Mouse (Mus musculus) CH12.LX (cell line): ENCODE measurements around the gene Dtnb. TPM values are rescaled to one million over a fixed set of nuclear protein-coding genes. Genes with fewer than 3 reads are reported as not detected.
A peak's percentile ranks its signal among the peaks of the same experiment; 100 is the strongest.

Source experiments
- DNase-seq: peaks from one replicate; pipeline ENCODE4 v3.0.0-alpha.2; 2013; ENCODE audit errors: extremely low read depth
- H3K27ac ChIP-seq: 2 replicates; pipeline ENCODE4 v1.5.1; 2012; ENCODE audit warnings: low read depth, mild to moderate bottlenecking, control low read depth, moderate library complexity; ENCODE audit not compliant: insufficient read depth
- H3K27me3 ChIP-seq: replicated peaks from 2 replicates; pipeline ENCODE3; 2012; ENCODE audit warnings: inconsistent platforms
- H3K36me3 ChIP-seq, 2 experiments: replicated peaks in 1 of 2; 2 replicates each; pipeline versions ENCODE3 to v1.6.1; 2012; ENCODE audit warnings: inconsistent platforms in 1 of 2, low read length in 1 of 2, mild to moderate bottlenecking in 1 of 2, mixed read lengths in 1 of 2, moderate library complexity in 1 of 2; ENCODE audit not compliant: control insufficient read depth in 1 of 2, insufficient read depth in 1 of 2
- H3K4me1 ChIP-seq, 2 experiments: 2 replicates each; pipeline ENCODE4 v1.6.1; 2012; ENCODE audit warnings: inconsistent platforms in 1 of 2, moderate library complexity in 1 of 2; ENCODE audit not compliant: insufficient read depth in 2 of 2, control insufficient read depth in 1 of 2
- H3K4me2 ChIP-seq: 2 replicates; pipeline ENCODE4 v1.6.1; 2012; ENCODE audit warnings: low read depth, mild to moderate bottlenecking, control low read depth; ENCODE audit not compliant: poor library complexity, insufficient read depth, severe bottlenecking
- H3K4me3 ChIP-seq, 3 experiments: fragments of 150-350 bp in 1 of 3; sonication (generic) in 1 of 3; replicated peaks in 1 of 3; 2 replicates each; pipeline versions ENCODE3 to v1.5.1; 2011 to 2012; ENCODE audit warnings: low read depth in 2 of 3, low read length in 2 of 3, mild to moderate bottlenecking in 2 of 3, moderate library complexity in 2 of 3, control low read depth in 1 of 3, improper control_type of control experiment in 1 of 3, inconsistent platforms in 1 of 3, mixed read lengths in 1 of 3; ENCODE audit not compliant: poor library complexity in 1 of 3
- H3K79me2 ChIP-seq: replicated peaks from 2 replicates; pipeline ENCODE4 v1.6.1; 2012; ENCODE audit warnings: mild to moderate bottlenecking, moderate library complexity; ENCODE audit not compliant: control insufficient read depth, poor library complexity, insufficient read depth, severe bottlenecking; ENCODE audit errors: extremely low read depth
- H3K9ac ChIP-seq: 2 replicates; pipeline ENCODE4 v1.6.1; 2012; ENCODE audit warnings: low read depth, mild to moderate bottlenecking, control low read depth, moderate library complexity; ENCODE audit not compliant: insufficient read depth
- H3K9me3 ChIP-seq: replicated peaks from 2 replicates; pipeline ENCODE3; 2012; ENCODE audit warnings: low read length, inconsistent platforms, mixed read lengths
- BHLHE40 ChIP-seq: IDR thresholded peaks from 2 replicates; pipeline ENCODE4 v1.6.1; 2011; ENCODE audit warnings: mild to moderate bottlenecking, low read depth, low read length, improper control_type of control experiment
- CHD1 ChIP-seq: IDR thresholded peaks from 2 replicates; pipeline ENCODE4 v1.6.1; 2012; ENCODE audit warnings: low read depth, low read length, improper control_type of control experiment, inconsistent platforms
- CHD2 ChIP-seq: IDR thresholded peaks from 2 replicates; pipeline ENCODE4 v1.6.1; 2011; ENCODE audit warnings: low read length, improper control_type of control experiment
- E2F4 ChIP-seq: IDR thresholded peaks from 2 replicates; pipeline ENCODE4 v1.6.1; 2011; ENCODE audit warnings: low read depth, low read length, improper control_type of control experiment; ENCODE audit not compliant: insufficient replicate concordance
- ELF1 ChIP-seq: IDR thresholded peaks from 2 replicates; pipeline ENCODE4 v1.6.1; 2014; ENCODE audit warnings: low read depth, mild to moderate bottlenecking, inconsistent platforms, low read length, improper control_type of control experiment
- EP300 ChIP-seq: IDR thresholded peaks from 2 replicates; pipeline ENCODE4 v1.6.1; 2011; ENCODE audit warnings: low read length, improper control_type of control experiment
- ETS1 ChIP-seq: conservative IDR thresholded peaks from 2 replicates; pipeline ENCODE4 v1.6.1; 2012; ENCODE audit warnings: low read depth, mild to moderate bottlenecking, inconsistent platforms, low read length, improper control_type of control experiment, moderate library complexity
- GABPA ChIP-seq: IDR thresholded peaks from 2 replicates; pipeline ENCODE4 v1.6.1; 2012; ENCODE audit warnings: low read depth, low read length, improper control_type of control experiment, inconsistent platforms; ENCODE audit not compliant: insufficient replicate concordance
- HCFC1 ChIP-seq: IDR thresholded peaks from 2 replicates; pipeline ENCODE4 v1.6.1; 2012; ENCODE audit warnings: low read depth, mild to moderate bottlenecking, inconsistent platforms, low read length, improper control_type of control experiment
- IRF4 ChIP-seq: IDR thresholded peaks from 2 replicates; pipeline ENCODE4 v1.6.1; 2014; ENCODE audit warnings: low read depth, mild to moderate bottlenecking, inconsistent platforms, low read length, improper control_type of control experiment
- JUN ChIP-seq: IDR thresholded peaks from 2 replicates; pipeline ENCODE4 v1.6.1; 2011; ENCODE audit warnings: low read depth, mild to moderate bottlenecking, low read length, improper control_type of control experiment, moderate library complexity; ENCODE audit not compliant: insufficient read depth
- KAT2A ChIP-seq: IDR thresholded peaks from 2 replicates; pipeline ENCODE4 v1.6.1; 2012; ENCODE audit warnings: low read length, improper control_type of control experiment, inconsistent platforms; ENCODE audit not compliant: insufficient replicate concordance
- MAFK ChIP-seq: IDR thresholded peaks from 2 replicates; pipeline ENCODE4 v1.6.1; 2011; ENCODE audit warnings: low read length, improper control_type of control experiment; ENCODE audit not compliant: insufficient replicate concordance
- MAZ ChIP-seq: IDR thresholded peaks from 2 replicates; pipeline ENCODE4 v1.6.1; 2012; ENCODE audit warnings: low read depth, mild to moderate bottlenecking, inconsistent platforms, low read length, improper control_type of control experiment, moderate library complexity
- MEF2A ChIP-seq: IDR thresholded peaks from 2 replicates; pipeline ENCODE4 v1.6.1; 2014; ENCODE audit warnings: low read depth, mild to moderate bottlenecking, inconsistent platforms, low read length, improper control_type of control experiment, borderline replicate concordance
- MXI1 ChIP-seq: IDR thresholded peaks from 2 replicates; pipeline ENCODE4 v1.6.1; 2011; ENCODE audit warnings: mild to moderate bottlenecking, low read depth, low read length, improper control_type of control experiment
- MYC ChIP-seq: IDR thresholded peaks from 2 replicates; pipeline ENCODE4 v1.6.1; 2011; ENCODE audit warnings: low read depth, mild to moderate bottlenecking, improper control_type of control experiment, low read length
- NELFE ChIP-seq: IDR thresholded peaks from 2 replicates; pipeline ENCODE4 v1.6.1; 2011; ENCODE audit warnings: low read depth, low read length, improper control_type of control experiment
- NRF1 ChIP-seq: IDR thresholded peaks from 2 replicates; pipeline ENCODE4 v1.6.1; 2014; ENCODE audit warnings: low read depth, mild to moderate bottlenecking, inconsistent platforms, low read length, improper control_type of control experiment, moderate library complexity
- PAX5 ChIP-seq: IDR thresholded peaks from 2 replicates; pipeline ENCODE4 v1.6.1; 2012; ENCODE audit warnings: low read length, inconsistent platforms, mixed read lengths
- POLR2A ChIP-seq: IDR thresholded peaks from 2 replicates; pipeline ENCODE4 v1.6.1; 2011; ENCODE audit warnings: low read depth, mild to moderate bottlenecking, improper control_type of control experiment, low read length
- POLR2AphosphoS2 ChIP-seq: IDR thresholded peaks from 2 replicates; pipeline ENCODE4 v1.6.1; 2011; ENCODE audit warnings: low read depth, low read length, improper control_type of control experiment
- RCOR1 ChIP-seq: conservative IDR thresholded peaks from 2 replicates; pipeline ENCODE4 v1.6.1; 2012; ENCODE audit warnings: low read depth, mild to moderate bottlenecking, inconsistent platforms, low read length, improper control_type of control experiment
- SIN3A ChIP-seq: IDR thresholded peaks from 2 replicates; pipeline ENCODE4 v1.6.1; 2012; ENCODE audit warnings: low read length, improper control_type of control experiment, inconsistent platforms
- SMC3 ChIP-seq: IDR thresholded peaks from 2 replicates; pipeline ENCODE4 v1.6.1; 2011; ENCODE audit warnings: low read depth, low read length, improper control_type of control experiment
- TBP ChIP-seq: conservative IDR thresholded peaks from 2 replicates; pipeline ENCODE4 v1.6.1; 2011; ENCODE audit warnings: low read depth, low read length, improper control_type of control experiment
- TCF12 ChIP-seq: IDR thresholded peaks from 2 replicates; pipeline ENCODE4 v1.6.1; 2014; ENCODE audit warnings: low read depth, mild to moderate bottlenecking, inconsistent platforms, low read length, improper control_type of control experiment
- UBTF ChIP-seq: IDR thresholded peaks from 2 replicates; pipeline ENCODE4 v1.6.1; 2012; ENCODE audit warnings: low read depth, mild to moderate bottlenecking, inconsistent platforms, low read length, improper control_type of control experiment, moderate library complexity
- USF1 ChIP-seq: IDR thresholded peaks from 2 replicates; pipeline ENCODE4 v1.6.1; 2014; ENCODE audit warnings: low read depth, mild to moderate bottlenecking, inconsistent platforms, low read length, improper control_type of control experiment
- USF2 ChIP-seq: conservative IDR thresholded peaks from 2 replicates; pipeline ENCODE4 v1.6.1; 2011; ENCODE audit warnings: low read depth, low read length, improper control_type of control experiment
- ZMIZ1 ChIP-seq: IDR thresholded peaks from 2 replicates; pipeline ENCODE4 v1.6.1; 2012; ENCODE audit warnings: low read depth, mild to moderate bottlenecking, inconsistent platforms, low read length, improper control_type of control experiment
- ZNF384 ChIP-seq: IDR thresholded peaks from 2 replicates; pipeline ENCODE4 v1.6.1; 2012; ENCODE audit warnings: low read depth, low read length, improper control_type of control experiment, inconsistent platforms
- dilution Hi-C: fragments of 300-500 bp; cut with MboI; formaldehyde crosslinking; loops from 2 replicates; pipeline ENCODE4 v1.14.3; 2020; ENCODE audit warnings: low sequenced_read_pairs; ENCODE audit not compliant: extremely low pct_unique_long_range_greater_than_20kb, extremely low pct_ligation_motif_present
- in situ Hi-C: fragments of 300-500 bp; cut with MboI; formaldehyde crosslinking; loops from 3 replicates; pipeline ENCODE4 v1.14.3; 2019; ENCODE audit warnings: low sequenced_read_pairs, low pct_ligation_motif_present, low pct_unique_long_range_greater_than_20kb, mixed read lengths
- polyA plus RNA-seq: library from polyadenylated mRNA; unstranded; fragments of >175 nt; gene quantifications from 2 replicates; pipeline ENCODE4 v1.2.1, GENCODE M21; 2012; ENCODE audit warnings: low read depth; ENCODE audit not compliant: insufficient read length
- total RNA-seq, 2 experiments: library from RNA; depleted of rRNA; stranded (reverse); fragments of 300-350 nt in 1 of 2; fragments of >200 nt in 1 of 2; gene quantifications; 2 replicates each; pipeline ENCODE4 v1.2.3; 2012 to 2014

Gene Dtnb
- total and polyA plus RNA-seq, 3 experiments, result 8.1 to 26.0 (median 17.4) TPM

DNA sequence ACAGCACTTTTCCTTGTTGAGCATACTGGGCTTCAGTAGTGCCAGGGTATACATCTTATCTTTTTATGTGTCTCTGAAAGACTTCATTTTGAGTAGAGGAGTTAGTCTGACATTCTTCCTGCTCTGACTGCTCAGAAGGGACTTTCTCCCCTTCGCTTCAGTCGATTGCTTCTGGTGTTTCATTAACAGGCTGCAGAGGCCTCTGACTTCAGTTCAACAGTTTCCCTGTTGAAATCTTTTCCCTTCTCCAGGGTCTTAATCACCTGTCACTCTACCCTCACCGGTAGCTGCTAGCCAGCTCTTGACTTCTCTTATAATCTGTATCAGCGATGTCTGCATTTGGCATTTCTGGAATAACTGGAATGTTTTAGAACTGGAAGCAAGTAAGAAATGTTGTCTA lies 54.7 kb downstream of the Dtnb start:
- H3K36me3 ChIP-seq, result peaks cover 0 to 8% of the 10 kb centered on the region in 2 experiments
- DNase-seq, result no peak
- no peaks in the 10 kb centered on the region for H3K27me3 ChIP-seq
- H3K9ac ChIP-seq, result no peak overlapping the region
- H3K4me1 ChIP-seq, result peaks cover 0 to 11% of the 10 kb centered on the region in 2 experiments; a peak in 2 of 4 replicates
- dilution Hi-C loops (no loop called here), in situ Hi-C loops (no loop called here)
- TF ChIP-seq KAT2A (no peak), ZMIZ1 (no peak), CHD1 (no peak), E2F4 (no peak), ELF1 (no peak), IRF4 (no peak), MAFK (no peak), GABPA (no peak), MXI1 (no peak), JUN (no peak), MAZ (no peak), SMC3 (no peak), ZNF384 (no peak), CHD2 (no peak), MYC (no peak), USF2 (no peak), POLR2A (no peak), TBP (no peak), ETS1 (no peak), TCF12 (no peak)
- no peak overlapping the region for H3K27ac ChIP-seq
- no peak overlapping the region for H3K4me2 ChIP-seq
- no peak overlapping the region for H3K4me3 ChIP-seq
- H3K79me2 ChIP-seq, result no peaks in the 10 kb centered on the region
- no peaks in the 10 kb centered on the region for H3K9me3 ChIP-seq

DNA sequence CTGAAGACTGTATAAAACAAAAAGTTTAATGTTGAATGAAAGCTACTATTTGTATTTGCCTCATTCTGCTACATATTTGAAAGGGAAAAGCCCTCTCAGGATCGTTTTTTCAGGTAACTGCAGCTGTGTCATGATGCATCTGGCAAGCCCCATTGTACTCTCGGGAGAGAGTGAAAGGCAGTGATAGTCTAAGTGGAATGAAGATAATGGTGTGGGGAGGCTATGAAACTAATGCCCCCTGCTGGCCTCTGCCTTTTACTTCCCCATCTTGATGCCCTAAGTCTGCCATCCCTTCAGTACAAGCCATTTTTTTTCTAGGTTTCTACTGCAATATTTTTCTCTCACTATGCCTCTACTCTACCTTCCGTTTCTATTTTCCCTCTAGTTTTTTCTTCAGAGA lies 69.8 kb downstream of the Dtnb start:
- Histone ChIP-seq H3K27me3 (no peaks in the 10 kb centered on the region), H3K4me2 (0 out of 2 replicates have a peak overlapping the region, but pooled peaks have one; percentile 1), H3K4me3 (no peak overlapping the region), H3K27ac (no peak overlapping the region), H3K9me3 (no peaks in the 10 kb centered on the region), H3K36me3 (peaks cover 2% of the 10 kb centered on the region in 2 experiments), H3K4me1 (peaks cover 0 to 21% of the 10 kb centered on the region in 2 experiments; a peak in 2 of 4 replicates), H3K79me2 (no peaks in the 10 kb centered on the region), H3K9ac (no peak overlapping the region)
- in situ Hi-C loops, result no loop called here
- dilution Hi-C loops, result no loop called here
- DNase-seq, result peak; percentile 72
- no peak for TF ChIP-seq SIN3A
- peak; percentile 47; the same call in 1 of the 2 replicates for TF ChIP-seq ZNF384
- no peak for TF ChIP-seq ETS1
- no peak for TF ChIP-seq PAX5
- TF ChIP-seq CHD2, result no peak
- TF ChIP-seq MAZ, result no peak
- TF ChIP-seq EP300, result no peak
- no peak for TF ChIP-seq MEF2A
- TF ChIP-seq TCF12, result no peak
- peak; percentile 62 for TF ChIP-seq SMC3
- TF ChIP-seq IRF4, result peak; percentile 54
- TF ChIP-seq NELFE, result no peak
- no peak for TF ChIP-seq USF1
- no peak for TF ChIP-seq MXI1
- TF ChIP-seq BHLHE40, result no peak
- TF ChIP-seq E2F4, result no peak
- no peak for TF ChIP-seq POLR2AphosphoS2
- TF ChIP-seq TBP, result no peak
- TF ChIP-seq HCFC1, result no peak
- TF ChIP-seq MYC, result no peak
- TF ChIP-seq CHD1, result no peak
- TF ChIP-seq NRF1, result no peak
- no peak for TF ChIP-seq RCOR1
- no peak for TF ChIP-seq UBTF
- TF ChIP-seq ELF1, result 0 out of 2 replicates have a peak, but pooled peaks have one; percentile 30
